Mouse (Mus musculus) bone marrow macrophage, adult 2 months (primary cell): ENCODE measurements at regions not wholly inside any gene's neighbourhood (a gene's known extent, or its start where the extent isn't known, plus 50 kb on each side); places are given as distances from the start of the nearest gene placed in this dataset.

Source experiments
- H3K27ac ChIP-seq: 2 replicates; pipeline ENCODE4 v1.5.1; 2012; ENCODE audit warnings: low read depth, low read length; ENCODE audit not compliant: insufficient read depth
- H3K4me1 ChIP-seq: 2 replicates; pipeline ENCODE4 v1.6.1; 2012; ENCODE audit warnings: low read length; ENCODE audit not compliant: control insufficient read depth, insufficient read depth
- H3K4me3 ChIP-seq: 2 replicates; pipeline ENCODE4 v1.5.1; 2012; ENCODE audit warnings: mild to moderate bottlenecking, low read length, moderate library complexity; ENCODE audit not compliant: insufficient read depth
- CTCF ChIP-seq: IDR thresholded peaks from 2 replicates; pipeline ENCODE4 v1.5.1; 2012; ENCODE audit warnings: low read depth, mild to moderate bottlenecking, low read length, moderate library complexity
- POLR2A ChIP-seq: IDR thresholded peaks from 2 replicates; pipeline ENCODE4 v1.6.1; 2012; ENCODE audit warnings: mild to moderate bottlenecking, low read depth, low read length, borderline replicate concordance

- H3K4me1 ChIP-seq, result no peaks in the 10 kb centered on the region
- no peak overlapping the region for H3K4me3 ChIP-seq
- TF ChIP-seq POLR2A (no peak), CTCF (no peak)
- H3K27ac ChIP-seq, result no peak overlapping the region
Observed at GRCm38 (mm10) chr14:24901726-24902125, 414.8 kb downstream of the Rps24 start.

DNA sequence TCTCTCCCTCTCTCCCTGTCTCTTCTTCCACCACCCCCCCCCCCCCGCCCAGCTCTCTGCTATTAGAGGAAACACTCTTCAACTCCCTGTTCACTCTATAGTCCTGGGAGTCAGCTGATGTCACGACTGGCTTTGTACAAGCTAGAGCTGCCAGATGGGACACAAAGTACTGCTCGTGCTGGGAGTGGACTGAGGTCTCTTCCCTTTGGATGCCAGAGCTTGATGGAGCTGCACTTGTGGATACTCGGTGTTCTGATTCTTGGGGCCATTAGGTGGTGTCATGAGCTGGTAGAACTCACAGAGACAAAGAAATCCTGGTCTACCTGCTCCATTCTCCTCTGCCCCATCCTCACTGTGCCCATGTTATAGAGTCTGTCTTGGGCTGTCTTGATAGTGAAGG, 415.9 kb downstream of the Rps24 start:
- Histone ChIP-seq H3K27ac (no peak overlapping the region), H3K4me1 (no peaks in the 10 kb centered on the region), H3K4me3 (no peak overlapping the region)
- TF ChIP-seq CTCF, result no peak
- no peak for TF ChIP-seq POLR2A

DNA sequence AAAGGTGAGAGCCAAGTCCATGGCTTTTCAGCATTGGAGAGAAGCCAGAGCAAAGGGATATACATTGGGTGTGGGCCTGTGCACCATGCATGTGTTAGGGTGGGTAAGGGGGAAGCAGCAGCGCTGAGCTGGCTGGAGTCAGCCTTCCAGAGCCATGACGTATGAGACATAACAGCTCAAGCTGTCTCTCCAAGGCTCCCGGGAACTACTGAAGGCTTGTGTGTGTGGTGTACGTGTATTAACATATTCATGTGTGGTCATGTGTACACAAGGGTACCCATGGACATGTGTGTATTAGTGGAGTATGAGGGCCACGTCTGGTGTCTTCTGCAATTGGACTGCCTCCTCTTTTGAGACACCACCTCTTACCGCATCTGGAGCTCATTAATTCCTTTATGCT, 417.8 kb downstream of the Rps24 start:
- H3K27ac ChIP-seq, result no peak overlapping the region
- no peak overlapping the region for H3K4me3 ChIP-seq
- H3K4me1 ChIP-seq, result no peaks in the 10 kb centered on the region
- TF ChIP-seq POLR2A, result no peak
- no peak for TF ChIP-seq CTCF

DNA sequence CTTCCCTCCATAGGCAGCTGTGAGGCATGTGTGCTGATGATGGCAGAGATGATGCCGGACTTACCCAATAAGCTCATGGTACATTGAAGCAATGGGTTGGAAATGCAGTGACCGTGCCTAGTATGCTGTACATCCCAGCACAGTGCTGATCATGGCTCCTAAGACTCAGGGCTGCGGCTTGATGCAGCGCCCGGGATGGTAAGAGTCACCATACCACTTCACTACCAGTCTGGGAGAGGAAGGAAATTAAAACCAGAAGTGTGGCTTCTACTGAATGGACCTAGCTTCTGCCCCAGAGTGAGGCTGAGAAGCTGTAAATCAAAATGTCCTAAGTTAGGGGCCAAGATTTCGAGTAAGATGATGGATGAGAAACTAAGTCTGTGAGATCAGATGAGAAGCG, 420.0 kb downstream of the Rps24 start:
- no peak overlapping the region for H3K4me3 ChIP-seq
- no peak overlapping the region for H3K27ac ChIP-seq
- no peak for TF ChIP-seq CTCF
- no peak for TF ChIP-seq POLR2A
- H3K4me1 ChIP-seq, result no peaks in the 10 kb centered on the region

GRCm38 (mm10) chr14:24908377-24908776, 421.5 kb downstream of the Rps24 start:
- Histone ChIP-seq H3K4me3 (no peak overlapping the region), H3K27ac (no peak overlapping the region), H3K4me1 (no peaks in the 10 kb centered on the region)
- TF ChIP-seq CTCF, result no peak
- TF ChIP-seq POLR2A, result no peak

- H3K4me3 ChIP-seq, result no peak overlapping the region
- no peak overlapping the region for H3K27ac ChIP-seq
- H3K4me1 ChIP-seq, result no peaks in the 10 kb centered on the region
- TF ChIP-seq CTCF (no peak), POLR2A (no peak)
Observed at GRCm38 (mm10) chr14:24911621-24912020, 424.7 kb downstream of the Rps24 start.

DNA sequence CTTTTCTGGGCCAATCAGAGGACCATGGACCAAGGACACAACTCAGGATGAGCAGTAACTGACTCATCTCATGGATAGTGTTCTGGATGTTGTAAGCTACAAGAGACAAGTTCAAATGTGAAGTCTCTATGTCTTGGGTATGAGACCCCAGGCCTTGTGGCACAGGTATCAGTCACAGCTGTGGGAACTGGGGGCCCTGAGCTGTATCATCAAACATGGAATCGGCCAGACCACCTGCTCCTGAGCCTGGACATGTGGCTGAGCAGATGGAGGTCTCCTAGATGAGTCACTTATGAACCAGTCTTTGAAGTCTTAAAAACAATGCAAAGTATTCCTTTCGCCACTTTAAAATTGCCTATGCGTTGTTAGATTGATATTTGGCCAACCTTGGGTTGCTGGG, 432.1 kb downstream of the Rps24 start:
- TF ChIP-seq POLR2A (no peak), CTCF (no peak)
- H3K4me1 ChIP-seq, result no peaks in the 10 kb centered on the region
- no peak overlapping the region for H3K27ac ChIP-seq
- no peak overlapping the region for H3K4me3 ChIP-seq

GRCm38 (mm10) chr14:24922006-24922405, 435.1 kb downstream of the Rps24 start:
- Histone ChIP-seq H3K4me3 (no peak overlapping the region), H3K4me1 (no peaks in the 10 kb centered on the region), H3K27ac (no peak overlapping the region)
- no peak for TF ChIP-seq POLR2A
- TF ChIP-seq CTCF, result no peak

DNA sequence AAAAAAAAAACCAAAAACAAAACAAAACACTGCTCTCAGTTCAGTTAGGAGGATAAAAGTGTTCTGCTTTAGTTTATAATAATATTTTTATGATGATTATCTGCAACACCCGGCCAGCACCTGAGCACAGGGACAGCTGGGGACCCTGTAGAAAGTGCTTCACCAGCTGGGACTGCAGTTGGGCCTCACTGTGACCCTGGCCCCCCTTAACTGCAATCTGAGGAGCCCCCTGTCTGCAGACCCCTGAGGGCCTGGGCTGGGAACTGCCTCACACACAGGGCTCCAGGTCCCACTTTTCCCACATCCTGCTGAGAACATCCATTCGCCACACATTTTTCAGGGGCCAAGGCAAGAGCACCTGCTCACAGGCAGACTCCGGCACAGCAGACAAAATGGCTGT, 437.6 kb downstream of the Rps24 start:
- no peak overlapping the region for H3K4me3 ChIP-seq
- H3K27ac ChIP-seq, result no peak overlapping the region
- no peaks in the 10 kb centered on the region for H3K4me1 ChIP-seq
- TF ChIP-seq CTCF (no peak), POLR2A (no peak)

DNA sequence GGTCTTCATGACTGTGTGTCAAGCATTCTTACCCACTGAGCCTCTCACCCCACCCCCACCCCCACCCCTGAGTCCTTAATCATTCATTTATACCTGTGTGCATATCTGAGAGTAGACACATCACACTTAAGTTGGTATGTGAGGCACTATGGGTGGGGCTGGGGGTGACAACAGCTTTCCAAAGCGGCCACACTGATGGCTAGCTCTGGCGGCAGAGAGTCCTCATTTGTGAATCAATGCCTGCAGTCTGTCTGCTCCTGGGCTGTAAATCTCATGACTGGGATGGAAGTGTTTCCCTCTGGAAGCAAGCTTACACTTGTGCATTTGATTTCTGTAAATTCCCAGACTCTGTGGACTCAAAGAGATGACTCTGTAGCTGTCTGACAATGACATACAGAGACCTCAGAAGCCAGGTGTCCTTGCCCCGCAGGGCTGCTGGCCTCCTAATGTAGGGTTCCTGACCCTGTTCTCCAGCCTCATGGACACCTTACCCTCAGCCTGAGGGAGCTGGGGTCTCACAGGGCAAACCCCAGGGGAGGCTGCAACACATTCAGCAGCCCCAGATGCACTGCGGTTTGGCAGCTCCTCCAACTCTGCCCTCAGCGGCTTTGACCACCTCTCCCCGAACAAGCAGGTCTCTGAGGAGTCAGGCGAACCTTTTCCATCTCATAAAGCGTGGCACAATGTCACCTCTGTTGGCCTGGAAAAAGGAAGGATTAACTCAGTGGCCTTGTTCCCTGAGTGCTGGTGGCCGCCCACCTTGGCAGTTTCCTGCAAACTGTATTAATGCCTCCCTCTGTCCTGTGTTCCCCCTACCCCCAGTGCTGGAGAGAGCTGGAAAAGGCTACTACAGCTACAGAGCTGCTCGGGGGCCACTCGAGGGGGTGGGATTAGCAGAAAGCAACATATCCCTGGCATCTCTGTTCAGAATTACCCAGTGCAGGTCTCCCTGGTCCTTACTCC, 439.4 kb downstream of the Rps24 start:
- no peak overlapping the region for H3K4me3 ChIP-seq
- H3K4me1 ChIP-seq, result no peaks in the 10 kb centered on the region
- H3K27ac ChIP-seq, result no peak overlapping the region
- TF ChIP-seq CTCF (no peak), POLR2A (no peak)

DNA sequence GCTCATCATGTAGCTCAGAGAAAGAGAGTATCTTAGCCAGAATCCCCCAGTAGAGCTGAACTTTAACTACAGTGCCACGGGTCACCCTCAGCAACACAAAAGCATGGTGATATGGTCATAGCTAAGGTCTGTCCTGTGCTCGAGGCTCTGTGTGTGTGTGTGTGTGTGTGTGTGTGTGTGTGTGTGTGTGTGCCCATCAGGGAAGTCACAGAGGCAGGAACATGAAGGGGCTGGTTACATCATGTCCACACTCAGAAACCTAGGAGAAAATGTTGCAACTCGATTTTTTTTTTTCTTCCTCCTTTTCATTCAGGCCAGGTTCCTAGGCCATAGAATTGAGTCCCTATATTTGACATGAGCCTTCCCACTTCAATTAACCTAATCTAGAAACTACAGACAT, 441.8 kb downstream of the Rps24 start:
- H3K4me3 ChIP-seq, result no peak overlapping the region
- TF ChIP-seq POLR2A (no peak), CTCF (no peak)
- H3K27ac ChIP-seq, result no peak overlapping the region
- no peaks in the 10 kb centered on the region for H3K4me1 ChIP-seq
